Mouse (Mus musculus): ENCODE data around the gene Slc5a9.

DNA sequence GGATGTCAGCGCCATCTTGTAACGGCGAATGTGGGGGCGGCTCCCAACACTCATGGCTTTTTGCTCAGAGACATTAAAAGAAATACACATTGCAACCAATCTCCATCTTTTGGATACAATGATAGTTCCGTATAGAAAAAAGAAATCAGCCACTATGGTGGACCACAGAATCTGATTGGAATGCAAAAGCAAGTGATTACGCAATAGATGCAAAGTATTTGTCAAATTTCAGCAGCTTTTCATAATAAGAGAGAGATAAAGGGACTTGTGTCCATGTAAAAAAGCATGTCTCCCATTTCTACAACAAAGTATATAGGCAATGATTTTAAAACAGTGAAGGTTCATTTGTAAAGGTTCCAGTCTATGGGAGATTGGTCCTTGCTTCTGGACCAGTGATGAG is 63.8 kb downstream of the Slc5a9 start:
- TF ChIP-seq CTCF (IDR thresholded peaks at IDR 0.05; ENCODE audit: low read depth, low read length) (no peak), POLR2A (IDR thresholded peaks at IDR 0.05; ENCODE audit: insufficient read depth, low read length) (no peak)

All from ES-Bruce4 (cell line).